Mouse (Mus musculus): Measurements from ENCODE around the gene Gm21969. TPM values are rescaled to one million over a fixed set of nuclear protein-coding genes. Genes with fewer than 3 reads are reported as not detected.

Gene Gm21969
- total RNA-seq, 1 experiment from 2014 or later = not detected

DNA sequence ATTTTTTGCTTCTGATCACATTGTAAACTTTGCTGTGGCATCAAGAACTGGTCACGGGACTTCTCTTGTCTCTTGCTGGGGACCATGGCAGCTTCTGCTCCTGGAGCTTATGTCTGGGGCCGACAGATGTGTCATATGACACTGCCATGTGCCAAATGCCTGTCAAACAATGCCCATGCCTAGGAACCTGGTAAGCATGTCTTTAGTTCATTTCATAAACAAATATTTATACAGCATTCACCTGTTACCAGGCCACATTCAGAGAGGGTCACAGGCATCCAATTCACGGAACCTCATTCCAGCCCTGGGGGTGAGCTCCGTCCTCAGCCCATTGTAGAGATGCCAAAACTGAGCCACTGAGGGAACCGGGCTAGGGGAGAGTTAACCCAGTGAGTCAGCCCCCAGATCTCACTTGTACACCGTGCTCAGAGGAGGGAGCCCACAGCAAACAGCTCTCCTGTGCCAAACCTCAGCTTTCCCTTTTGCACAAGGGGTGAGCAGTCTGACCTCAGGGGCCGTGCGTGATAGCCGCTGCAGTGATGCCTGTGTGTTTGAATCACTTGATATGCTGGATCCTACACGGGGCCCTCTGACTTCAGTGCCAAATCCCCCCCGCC, 19.2 kb upstream of the Gm21969 start:
- ATAC-seq (replicated peaks; ENCODE audit: low read depth, poor library complexity, severe bottlenecking) = no peak

DNA sequence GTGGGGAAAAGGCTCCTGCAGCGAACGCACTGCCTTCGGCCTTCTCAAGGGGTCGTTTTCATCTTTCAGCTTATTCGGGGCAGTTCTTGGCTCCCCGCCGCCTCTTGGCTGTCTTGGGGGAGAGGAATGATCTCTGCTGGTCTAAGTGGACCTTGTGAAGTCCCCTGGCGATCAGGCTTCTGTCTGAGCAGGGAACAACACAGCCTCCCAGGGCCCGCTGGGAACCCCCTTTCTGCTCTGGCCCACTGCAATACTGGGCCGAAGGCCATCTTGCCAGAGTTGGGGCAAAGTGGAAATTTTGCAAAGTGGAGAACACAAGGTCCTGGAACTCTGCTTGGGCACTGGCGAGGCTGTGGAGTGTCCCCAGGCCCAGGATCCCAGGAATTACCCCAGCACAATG, 18.3 kb upstream of the Gm21969 start:
- no peak for ATAC-seq (replicated peaks; ENCODE audit: low read depth, poor library complexity, severe bottlenecking)

DNA sequence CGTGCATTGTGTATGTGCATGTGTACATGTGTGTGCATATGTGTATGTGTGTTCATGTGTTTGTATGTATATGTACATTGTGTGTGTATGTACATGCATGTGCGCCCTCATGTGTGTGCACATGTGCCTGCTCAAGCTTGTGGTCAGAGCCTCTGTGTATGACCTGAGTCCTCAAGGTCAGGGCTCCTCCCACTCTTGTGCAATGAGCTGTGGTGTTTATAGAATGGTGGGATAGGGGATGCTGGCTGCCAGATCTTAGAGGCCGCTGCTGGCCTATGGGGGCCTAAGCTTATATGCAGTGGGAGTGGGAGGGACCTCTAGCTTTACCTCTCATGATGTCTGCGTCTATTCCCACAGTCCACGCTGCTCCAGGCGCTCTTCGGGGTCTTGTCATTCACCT, 17.3 kb upstream of the Gm21969 start:
- peak; percentile 53 for ATAC-seq (replicated peaks; ENCODE audit: low read depth, poor library complexity, severe bottlenecking)

DNA sequence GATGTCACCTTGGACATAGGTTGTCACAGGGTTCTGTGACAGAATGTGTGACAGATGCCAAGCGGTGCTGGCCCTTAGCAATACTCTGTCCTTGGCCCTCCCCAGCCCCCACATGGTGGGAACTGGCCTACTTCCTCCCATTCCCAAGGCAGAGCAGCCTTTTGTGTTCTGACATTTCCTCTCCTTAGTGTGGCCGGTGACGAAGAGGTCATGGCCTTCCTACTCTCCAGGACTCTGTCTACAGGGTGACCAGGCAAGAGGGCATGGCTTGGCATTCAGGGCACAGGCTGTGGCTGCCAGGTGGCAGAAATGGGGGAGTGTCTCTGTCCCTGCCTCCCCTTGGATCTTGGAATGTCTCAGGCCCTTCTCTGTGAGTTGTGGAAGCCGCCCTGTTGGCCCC, 15.6 kb upstream of the Gm21969 start:
- no peak for ATAC-seq (replicated peaks; ENCODE audit: low read depth, poor library complexity, severe bottlenecking)

DNA sequence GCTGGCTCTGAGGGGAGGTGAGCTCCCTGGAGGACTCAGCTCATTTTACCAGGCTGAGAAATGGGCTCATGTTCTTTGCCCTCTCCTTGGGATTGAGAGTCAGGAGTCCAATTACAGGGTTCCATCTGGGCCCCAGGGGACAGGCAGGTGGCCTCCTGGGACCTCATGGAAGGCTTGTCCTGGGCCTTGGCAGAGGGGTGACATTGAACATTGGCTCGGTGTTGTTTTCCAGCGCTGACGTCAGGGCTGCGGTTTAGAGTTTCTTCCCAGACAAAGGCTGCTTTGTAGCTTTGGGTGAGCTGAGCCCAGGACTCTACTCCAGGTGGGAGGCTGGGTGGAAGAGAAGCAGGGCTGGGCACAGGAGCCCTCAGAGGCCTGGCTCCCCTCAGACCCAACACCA, 15.2 kb upstream of the Gm21969 start:
- no peak for ATAC-seq (replicated peaks; ENCODE audit: low read depth, poor library complexity, severe bottlenecking)

DNA sequence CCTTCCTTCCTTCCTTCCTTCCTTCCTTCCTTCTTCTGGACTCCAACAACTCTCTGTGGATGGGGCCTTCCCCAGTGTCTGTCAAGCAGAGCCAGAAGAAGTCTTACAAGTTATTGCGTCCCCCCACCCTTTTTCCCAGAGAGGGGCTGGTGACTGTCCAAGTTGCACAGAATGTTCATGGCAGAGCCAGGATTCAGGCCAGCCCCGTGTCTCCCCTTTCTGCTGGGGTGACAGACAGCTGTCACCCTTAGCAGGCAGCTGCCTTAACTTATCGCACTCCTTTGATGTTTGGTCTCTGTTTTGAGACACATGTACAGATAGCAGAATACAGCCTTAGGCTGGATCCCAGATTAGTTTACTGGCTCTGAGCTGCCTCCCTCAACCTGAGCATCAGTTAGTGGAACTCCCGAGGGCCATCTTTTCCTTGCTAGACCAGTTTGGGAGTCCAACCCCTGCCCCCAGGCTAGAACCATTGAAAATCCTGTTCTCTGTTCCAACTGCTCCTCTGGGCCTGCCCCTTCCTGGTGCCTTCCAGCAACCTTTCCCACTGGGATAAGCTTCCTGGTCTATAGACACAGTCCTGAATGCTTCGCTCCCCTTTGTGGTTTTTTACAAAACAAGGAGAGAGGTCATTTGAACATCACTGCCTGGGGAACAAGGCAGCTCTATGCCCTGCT, 13.5 kb upstream of the Gm21969 start:
- no peak for ATAC-seq (replicated peaks; ENCODE audit: low read depth, poor library complexity, severe bottlenecking)

DNA sequence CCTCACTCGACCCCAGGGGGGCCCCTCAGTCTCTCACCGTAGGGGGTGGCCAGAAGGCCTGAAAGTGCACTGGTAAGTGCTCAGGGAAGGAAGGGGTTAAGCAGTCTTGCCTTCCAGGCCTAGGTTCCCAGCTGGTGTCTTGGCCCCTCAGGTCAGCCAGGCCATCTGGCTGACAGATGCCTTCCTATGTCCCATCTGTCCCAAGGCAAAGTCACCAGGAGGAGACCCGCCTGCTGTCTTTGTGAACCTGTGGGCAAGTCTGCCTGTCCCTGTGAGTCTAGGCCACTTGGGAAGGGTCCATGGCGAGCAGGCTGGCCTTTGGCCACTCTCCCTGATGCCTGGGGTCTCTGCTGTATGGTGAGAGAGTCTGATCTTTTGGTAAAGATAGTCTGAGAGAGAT, 12.5 kb upstream of the Gm21969 start:
- ATAC-seq (replicated peaks; ENCODE audit: low read depth, poor library complexity, severe bottlenecking) = no peak

DNA sequence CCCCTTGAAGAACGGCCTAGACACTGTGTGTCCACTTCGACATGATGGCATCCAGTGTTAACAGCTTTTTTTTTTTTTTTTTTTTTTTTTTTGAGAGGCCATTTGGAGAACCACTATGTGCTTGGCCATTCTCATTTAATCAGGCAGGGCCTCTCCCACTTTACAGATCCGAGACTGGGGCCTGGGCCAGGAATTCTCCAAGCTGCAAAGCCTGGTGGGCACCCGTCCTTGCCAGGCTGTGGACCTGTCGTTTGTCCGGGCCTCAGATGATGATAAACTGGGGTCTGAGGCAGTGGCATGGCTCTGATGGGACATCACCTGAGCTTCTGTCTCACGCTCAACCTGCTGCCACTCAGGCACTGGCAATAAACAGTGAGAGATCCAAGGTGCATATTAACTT, 10.1 kb upstream of the Gm21969 start:
- ATAC-seq (replicated peaks; ENCODE audit: low read depth, poor library complexity, severe bottlenecking) = no peak

DNA sequence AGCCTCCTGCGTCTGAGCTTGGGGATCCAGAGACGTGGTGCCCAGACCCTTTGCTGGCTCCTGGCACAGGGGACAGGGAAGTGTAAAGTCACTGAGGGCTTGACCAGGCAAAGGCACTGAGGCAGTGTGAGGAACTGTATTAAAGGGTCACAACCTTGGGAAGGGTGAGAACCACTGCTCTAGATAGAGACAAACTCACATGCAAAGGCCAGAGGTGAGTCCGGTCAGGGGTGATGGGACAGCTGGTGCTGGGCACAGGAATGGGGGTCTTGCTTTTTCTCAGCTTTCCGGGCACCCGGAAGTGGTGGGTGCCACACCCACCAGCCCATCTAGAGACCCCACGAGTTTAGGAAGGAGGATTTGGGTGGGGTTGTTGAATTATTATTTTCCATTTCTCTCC, 9.6 kb upstream of the Gm21969 start:
- ATAC-seq (replicated peaks; ENCODE audit: low read depth, poor library complexity, severe bottlenecking) = no peak

DNA sequence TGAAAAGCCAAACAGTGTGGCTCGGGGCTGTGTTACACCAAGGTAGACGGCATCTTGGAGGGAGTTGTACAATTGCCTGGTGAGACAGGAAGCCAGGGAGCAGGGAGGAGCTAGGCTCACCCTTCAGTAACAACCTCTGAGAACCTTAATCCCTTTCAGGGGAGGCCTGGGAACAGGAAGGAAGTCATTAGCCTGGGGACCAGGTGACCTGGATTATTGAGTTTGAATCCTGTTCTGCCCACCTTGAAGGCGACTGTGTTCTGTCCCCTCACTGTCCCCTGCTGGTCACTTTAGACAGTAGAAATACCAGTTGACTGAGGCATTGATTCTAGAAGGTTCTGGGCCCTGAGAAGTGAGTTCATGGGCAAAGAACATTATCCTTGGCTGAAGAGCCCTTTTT, 8.9 kb upstream of the Gm21969 start:
- ATAC-seq (replicated peaks; ENCODE audit: low read depth, poor library complexity, severe bottlenecking) = no peak

DNA sequence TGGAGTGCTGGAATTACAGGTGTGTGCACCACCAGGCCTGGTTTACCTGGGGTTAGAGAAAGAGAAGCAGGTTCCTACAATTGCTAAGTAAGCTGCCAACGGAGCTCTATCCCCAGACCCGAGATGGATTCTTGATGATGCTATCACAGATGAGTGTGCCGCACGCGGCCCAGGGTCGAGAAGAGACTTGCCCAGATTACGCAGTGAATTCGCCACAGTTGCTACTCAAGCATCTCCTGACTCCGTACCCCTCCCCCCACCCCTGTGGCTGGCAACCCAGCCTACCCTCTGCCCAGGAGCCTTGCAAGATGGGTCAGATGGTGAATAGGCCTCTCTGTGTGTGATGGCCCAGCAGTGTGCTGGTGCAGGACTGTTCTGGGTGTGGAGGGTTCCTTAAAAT, 6.3 kb upstream of the Gm21969 start:
- ATAC-seq (replicated peaks; ENCODE audit: low read depth, poor library complexity, severe bottlenecking) = 0 out of 2 replicates have a peak, but pooled peaks have one; percentile 3

DNA sequence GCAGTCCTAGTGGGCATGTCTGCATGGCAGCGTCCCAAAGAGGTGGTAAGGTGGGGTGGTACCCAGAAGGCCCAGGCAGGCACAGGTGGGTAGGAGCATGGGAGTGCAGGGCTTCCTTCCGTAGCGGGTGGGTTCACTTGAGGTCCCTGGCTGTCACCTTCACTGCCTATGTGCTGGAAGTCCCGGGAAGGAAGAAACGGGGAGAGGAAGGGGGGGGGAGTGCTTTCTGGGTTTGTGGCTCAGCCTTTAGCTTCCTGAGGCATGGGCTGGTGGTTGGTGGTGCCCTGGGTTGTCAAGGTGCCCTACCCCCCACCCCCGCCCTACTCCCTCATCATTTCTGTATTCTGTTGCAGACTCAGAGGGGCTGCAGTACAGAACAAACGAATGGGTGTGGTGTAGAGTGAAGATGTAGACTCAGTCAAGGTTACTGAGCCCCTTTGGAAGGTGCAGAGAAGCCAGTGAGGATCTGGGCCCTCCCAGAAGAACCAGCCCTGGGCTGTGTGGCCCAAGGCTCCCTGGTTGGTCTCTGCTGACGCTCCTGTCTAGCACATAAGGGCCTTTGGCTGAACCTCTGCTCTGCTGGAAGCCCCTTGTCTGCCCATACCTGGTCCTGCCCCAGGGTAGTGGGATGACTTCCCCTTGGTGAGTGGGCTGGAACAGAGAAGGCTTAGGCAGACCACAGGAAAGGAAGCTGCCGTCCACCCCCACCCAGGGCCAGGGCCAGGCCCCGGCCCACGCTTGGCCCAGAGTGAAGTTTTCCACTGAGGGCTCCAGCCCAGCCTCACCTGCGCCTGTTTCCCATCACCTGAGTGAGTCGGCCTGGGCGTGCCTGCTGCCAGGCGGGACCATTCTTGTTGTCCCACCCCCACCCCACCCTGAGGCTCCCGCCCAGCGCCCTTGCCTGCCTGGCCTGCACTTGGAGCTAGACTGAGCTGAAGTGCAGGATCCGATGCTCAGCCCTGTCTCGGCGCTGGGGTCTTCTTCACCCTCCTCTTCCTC, 5.4 kb upstream of the Gm21969 start:
- ATAC-seq (replicated peaks; ENCODE audit: low read depth, poor library complexity, severe bottlenecking) = peak; percentile 27

DNA sequence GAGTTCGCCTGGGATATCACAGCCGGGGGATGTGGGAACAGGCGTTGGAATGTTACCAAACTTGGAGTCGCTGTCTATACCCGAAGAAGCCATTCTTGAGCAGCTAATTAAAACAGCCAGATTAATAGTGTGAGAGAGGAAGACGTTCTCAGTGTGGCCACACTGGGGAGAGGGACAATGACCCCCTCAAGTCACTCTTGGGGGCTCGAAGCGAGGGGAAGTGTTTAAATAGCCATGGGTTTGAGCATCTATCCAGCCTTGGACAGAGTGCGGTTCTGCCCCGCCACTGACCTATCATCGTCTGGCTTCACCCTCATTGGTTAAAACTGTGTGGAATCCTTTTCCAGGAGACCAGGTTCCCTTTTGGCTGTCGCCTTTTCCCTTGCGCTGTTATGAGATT, 4.6 kb upstream of the Gm21969 start:
- no peak for ATAC-seq (replicated peaks; ENCODE audit: low read depth, poor library complexity, severe bottlenecking)

DNA sequence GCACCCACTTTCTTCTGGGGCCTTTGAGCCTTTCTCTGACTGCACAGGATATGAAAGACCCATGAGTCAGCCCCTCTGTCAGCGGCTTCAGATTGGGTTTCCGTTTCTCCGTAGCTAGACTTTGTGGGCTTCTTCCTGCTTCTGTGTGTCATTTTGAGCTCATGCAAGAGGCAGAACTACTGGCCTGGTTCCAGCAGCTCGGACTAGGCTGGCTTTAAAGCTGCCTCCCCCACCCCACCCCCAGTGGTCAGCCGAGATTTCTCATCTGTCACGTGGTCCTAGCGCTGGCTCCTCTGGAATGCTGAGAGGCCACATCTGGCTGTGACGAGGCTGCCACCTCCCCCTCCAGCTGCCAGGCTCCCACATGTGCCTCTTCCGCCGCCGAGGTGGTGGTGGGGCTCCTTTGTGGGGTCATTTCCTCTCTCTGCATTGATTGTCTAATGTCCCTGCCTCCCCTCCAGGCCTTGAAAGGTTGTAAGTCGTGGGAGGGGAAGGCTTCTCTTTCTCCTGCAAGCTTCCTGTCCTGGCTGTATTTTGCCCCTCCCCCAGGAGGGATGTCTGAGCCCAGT, 4.0 kb upstream of the Gm21969 start:
- ATAC-seq (replicated peaks; ENCODE audit: low read depth, poor library complexity, severe bottlenecking) = peak; percentile 47

DNA sequence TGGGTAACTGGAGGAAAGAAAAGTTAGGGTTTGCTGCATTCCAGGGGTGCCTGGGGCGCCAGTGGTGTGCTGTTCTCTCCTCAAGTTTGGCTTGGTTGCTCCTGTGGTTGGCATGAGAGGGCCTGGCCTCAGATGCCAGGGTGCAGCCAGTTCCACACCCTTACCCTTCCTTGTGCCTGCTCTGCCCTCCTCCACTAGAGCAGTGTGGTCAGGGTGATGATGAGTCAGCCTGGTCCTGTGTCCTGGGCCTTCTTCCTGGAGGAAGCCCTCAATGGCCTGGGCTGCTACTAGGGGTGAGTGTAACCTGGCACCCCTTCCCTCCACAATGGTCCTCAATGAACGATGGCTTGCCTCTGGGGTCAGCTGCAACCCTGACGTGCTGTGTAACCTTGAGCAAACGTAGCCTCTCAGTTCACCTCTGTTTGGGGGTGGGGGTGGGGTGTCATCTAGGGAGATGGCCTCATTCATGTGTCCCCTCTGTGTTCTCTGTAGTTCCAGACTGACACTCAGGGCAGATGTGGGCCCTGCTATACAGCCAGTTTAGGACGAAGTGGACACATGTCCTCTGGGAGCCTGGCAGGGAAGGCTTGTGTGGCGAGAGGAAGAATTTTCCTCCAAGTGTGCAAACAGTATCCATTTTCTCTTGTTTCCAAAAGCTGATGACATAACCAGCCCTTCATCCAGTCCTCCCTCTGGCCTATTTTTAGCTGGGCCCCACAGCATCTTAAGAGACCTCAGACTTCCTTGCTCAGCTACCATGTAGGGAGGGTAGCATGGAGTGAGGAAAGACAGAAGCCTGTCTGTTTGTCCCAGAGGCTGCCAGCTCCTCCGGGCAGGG, 1.2 kb upstream of the Gm21969 start:
- ATAC-seq (replicated peaks; ENCODE audit: low read depth, poor library complexity, severe bottlenecking) = no peak

DNA sequence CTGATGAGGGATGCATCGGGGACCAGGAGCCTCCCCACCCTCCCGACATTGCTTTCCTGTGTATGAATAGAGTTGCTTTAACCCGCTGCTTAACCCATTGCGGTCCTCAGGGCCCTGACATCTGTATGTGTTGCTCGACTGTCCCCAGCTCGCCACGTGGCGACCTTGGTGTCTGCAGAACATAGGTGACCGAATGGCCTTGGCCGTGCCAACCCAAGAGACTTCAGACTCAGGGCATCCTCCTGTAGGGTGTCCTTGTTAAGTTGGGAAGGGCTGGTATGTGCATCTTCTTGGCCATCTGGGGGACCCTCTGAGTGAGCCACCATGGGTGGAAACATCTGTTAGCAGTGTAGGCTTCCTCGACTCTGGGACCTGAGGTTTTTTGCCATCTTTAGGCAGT, 2.2 kb downstream of the Gm21969 start:
- no peak for ATAC-seq (replicated peaks; ENCODE audit: low read depth, poor library complexity, severe bottlenecking)

DNA sequence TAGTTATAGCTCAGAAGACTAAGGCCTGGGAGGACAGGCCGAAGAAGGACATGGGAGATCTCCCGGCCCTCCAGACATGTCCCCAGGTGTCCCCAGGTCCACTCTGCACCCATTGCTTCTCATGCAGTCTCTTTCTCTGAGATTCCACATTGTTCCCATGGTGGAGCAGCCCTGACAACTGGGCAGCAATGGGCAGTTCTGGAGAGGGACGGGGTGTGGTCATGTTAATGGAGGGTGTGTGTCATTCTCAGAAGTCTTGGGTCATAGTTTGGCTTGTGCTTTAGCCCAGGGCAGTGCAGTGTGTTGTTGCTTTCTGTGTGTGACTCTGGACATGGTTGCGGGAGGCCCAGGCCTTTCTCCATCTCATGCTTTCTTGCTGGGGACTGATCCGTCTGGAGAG, 3.7 kb downstream of the Gm21969 start:
- ATAC-seq (replicated peaks; ENCODE audit: low read depth, poor library complexity, severe bottlenecking) = no peak

DNA sequence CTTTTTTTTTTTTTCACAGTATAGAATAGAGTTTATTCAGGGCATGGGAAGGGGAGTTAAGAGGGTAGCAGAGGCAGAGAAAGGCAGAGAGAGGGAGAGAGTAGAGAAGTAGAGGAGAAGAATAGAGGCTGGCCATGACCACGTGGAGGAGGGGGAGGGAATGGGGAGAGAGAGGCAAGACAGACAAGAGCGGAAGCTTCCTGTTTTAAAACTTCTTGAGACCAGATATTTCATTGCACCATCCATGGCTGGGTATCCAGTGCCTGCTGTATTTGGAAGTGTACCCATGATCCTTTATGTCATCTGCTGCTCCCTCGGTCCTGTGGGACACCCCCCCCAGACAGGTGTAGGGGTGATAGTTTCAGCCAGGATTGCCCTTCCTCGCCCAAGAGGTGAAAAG, 6.0 kb downstream of the Gm21969 start:
- ATAC-seq (replicated peaks; ENCODE audit: low read depth, poor library complexity, severe bottlenecking) = peak; percentile 66

DNA sequence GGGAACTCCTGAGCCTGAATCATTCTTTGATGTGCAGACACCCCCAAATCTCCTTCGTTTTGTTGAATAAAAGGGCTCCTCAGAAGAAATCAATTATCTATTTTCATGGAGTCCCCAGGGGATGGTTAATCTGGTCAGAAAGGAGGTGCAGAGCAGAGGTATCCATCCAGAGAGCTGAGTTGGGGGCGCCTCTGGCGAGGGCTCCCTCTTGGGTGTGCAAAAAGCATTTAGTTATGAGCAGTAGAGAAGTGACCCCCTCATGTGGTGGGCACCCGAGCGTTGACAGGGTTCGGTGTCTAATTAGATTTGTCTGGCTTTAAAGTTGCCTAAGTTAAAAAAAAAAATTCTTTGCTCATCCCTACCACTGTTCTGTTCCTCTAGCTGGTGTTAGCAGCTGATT, 8.0 kb downstream of the Gm21969 start:
- ATAC-seq (replicated peaks; ENCODE audit: low read depth, poor library complexity, severe bottlenecking) = no peak

DNA sequence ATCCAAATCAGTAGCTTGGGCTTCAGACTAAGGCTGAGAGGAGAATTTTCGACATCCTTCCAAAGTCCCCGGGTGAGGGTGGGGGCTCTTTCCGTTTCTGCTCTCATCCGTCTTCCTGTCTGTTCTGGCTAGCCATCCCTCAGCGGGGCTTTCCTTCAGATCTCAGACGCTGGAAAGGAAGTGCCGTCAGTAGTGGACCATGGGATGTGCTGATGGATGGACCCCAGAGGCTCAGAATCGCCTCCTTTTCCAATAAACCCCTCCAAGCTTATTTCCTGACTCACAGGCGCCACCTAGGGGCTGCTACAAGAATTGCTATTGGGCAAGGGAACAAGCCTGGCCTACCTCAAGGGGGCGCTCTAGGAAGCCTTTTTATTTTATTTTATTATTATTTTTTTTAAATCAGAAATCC, 8.6 kb downstream of the Gm21969 start:
- peak; percentile 48; the same call in 1 of the 2 replicates for ATAC-seq (replicated peaks; ENCODE audit: low read depth, poor library complexity, severe bottlenecking)
